Mouse (Mus musculus) heart, embryonic 13.5 days (tissue): ENCODE measurements at regions not wholly inside any gene's neighbourhood (a gene's known extent, or its start where the extent isn't known, plus 50 kb on each side); places are given as distances from the start of the nearest gene placed in this dataset.

Source experiments
- ATAC-seq: fragments of 200-750 bp; cut with Nextera tagmentation; 2 replicates; pipeline ENCODE4 v1.8.0; 2017; ENCODE audit warnings: moderate TSS enrichment; ENCODE audit not compliant: insufficient number of reproducible peaks, low FRiP score, low TSS enrichment; ENCODE audit errors: extremely low read depth
- H3K27ac ChIP-seq: fragments of 300-500 bp; sonication (generic); replicated peaks from 2 replicates; pipeline ENCODE4 v1.5.1; 2015; ENCODE audit warnings: moderate library complexity, mild to moderate bottlenecking, inconsistent platforms
- H3K27me3 ChIP-seq: fragments of 300-500 bp; sonication (generic); replicated peaks from 2 replicates; pipeline ENCODE4 v1.6.1; 2015; ENCODE audit warnings: mild to moderate bottlenecking, inconsistent platforms
- H3K36me3 ChIP-seq: fragments of 300-500 bp; sonication (generic); 2 replicates; pipeline ENCODE4 v1.6.1; 2015; ENCODE audit warnings: mild to moderate bottlenecking, inconsistent platforms
- H3K4me1 ChIP-seq: fragments of 300-500 bp; sonication (generic); 2 replicates; pipeline ENCODE4 v1.6.1; 2015; ENCODE audit warnings: inconsistent platforms
- H3K4me2 ChIP-seq: fragments of 300-500 bp; sonication (generic); 2 replicates; pipeline ENCODE4 v1.6.1; 2015; ENCODE audit warnings: inconsistent platforms, mild to moderate bottlenecking, moderate library complexity
- H3K4me3 ChIP-seq: fragments of 300-500 bp; sonication (generic); 2 replicates; pipeline ENCODE4 v1.5.1; 2015; ENCODE audit warnings: moderate library complexity, mild to moderate bottlenecking, inconsistent platforms
- H3K9ac ChIP-seq: fragments of 300-500 bp; sonication (generic); 2 replicates; pipeline ENCODE4 v1.6.1; 2015; ENCODE audit warnings: inconsistent platforms, mild to moderate bottlenecking, moderate library complexity
- H3K9me3 ChIP-seq: fragments of 300-500 bp; sonication (generic); 2 replicates; pipeline ENCODE4 v1.6.1; 2016; ENCODE audit warnings: inconsistent platforms
- WGBS: fragments of 180-500 bp; shearing (Covaris S2); methylation state at CpG from one replicate; pipeline ENCODE4 v1.1.7; 2015; ENCODE audit warnings: mixed read lengths; 5-methylcytosine and 5-hydroxymethylcytosine counted together

GRCm38 (mm10) chr9:42196552-42196951, 67.5 kb downstream of the Sc5d start:
- Histone ChIP-seq H3K4me3 (no peak overlapping the region), H3K27me3 (peaks cover 3% of the 10 kb centered on the region; the same call in 1 of the 2 replicates), H3K9ac (no peak overlapping the region), H3K36me3 (no peaks in the 10 kb centered on the region), H3K4me1 (0 out of 2 replicates have a peak, but pooled peaks cover 7% of the 10 kb centered on the region), H3K27ac (no peak overlapping the region), H3K9me3 (no peaks in the 10 kb centered on the region), H3K4me2 (no peak overlapping the region)
- WGBS: 58% methylated on average over 4 of the region's 4 CpGs
- ATAC-seq: no peak

DNA sequence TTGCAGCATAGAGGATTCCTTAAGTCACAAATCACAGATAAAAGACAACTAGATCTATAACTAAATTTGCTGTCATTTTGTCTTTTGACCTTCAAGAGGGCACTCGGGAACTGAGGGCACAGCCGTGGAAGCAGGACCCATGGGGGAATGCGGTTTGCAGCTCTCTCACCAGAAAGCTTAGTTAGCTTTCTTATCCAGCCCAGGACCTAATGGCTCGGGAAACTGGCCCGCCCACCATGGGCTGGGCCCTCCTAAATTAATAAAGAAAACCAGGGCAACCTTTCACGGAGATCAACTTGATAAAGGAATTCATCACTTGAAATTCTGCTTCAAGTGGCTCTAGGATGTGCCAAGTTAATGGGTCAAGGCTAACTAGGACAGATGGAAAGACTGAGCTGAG, 67.9 kb downstream of the Sc5d start:
- no peak overlapping the region for H3K27ac ChIP-seq

GRCm38 (mm10) chr9:42195651-42196050, 68.4 kb downstream of the Sc5d start:
- H3K36me3 ChIP-seq: no peaks in the 10 kb centered on the region
- H3K4me2 ChIP-seq: no peak overlapping the region
- no peak for ATAC-seq
- H3K9ac ChIP-seq: no peak overlapping the region
- no peaks in the 10 kb centered on the region for H3K9me3 ChIP-seq
- peaks cover 3% of the 10 kb centered on the region; the same call in 1 of the 2 replicates for H3K27me3 ChIP-seq
- 0 out of 2 replicates have a peak, but pooled peaks cover 7% of the 10 kb centered on the region for H3K4me1 ChIP-seq
- 79% methylated on average over 8 of the region's 8 CpGs for WGBS
- H3K27ac ChIP-seq: no peak overlapping the region
- no peak overlapping the region for H3K4me3 ChIP-seq

More for the DNA sequence above, 67.9 kb downstream of the Sc5d start:
- Histone ChIP-seq H3K36me3 (no peaks in the 10 kb centered on the region), H3K9me3 (no peaks in the 10 kb centered on the region), H3K4me1 (0 out of 2 replicates have a peak, but pooled peaks cover 7% of the 10 kb centered on the region), H3K27me3 (peaks cover 3% of the 10 kb centered on the region; the same call in 1 of the 2 replicates), H3K9ac (no peak overlapping the region), H3K4me2 (no peak overlapping the region), H3K4me3 (no peak overlapping the region)
- no peak for ATAC-seq
- WGBS: 70% methylated on average over 6 of the region's 6 CpGs

DNA sequence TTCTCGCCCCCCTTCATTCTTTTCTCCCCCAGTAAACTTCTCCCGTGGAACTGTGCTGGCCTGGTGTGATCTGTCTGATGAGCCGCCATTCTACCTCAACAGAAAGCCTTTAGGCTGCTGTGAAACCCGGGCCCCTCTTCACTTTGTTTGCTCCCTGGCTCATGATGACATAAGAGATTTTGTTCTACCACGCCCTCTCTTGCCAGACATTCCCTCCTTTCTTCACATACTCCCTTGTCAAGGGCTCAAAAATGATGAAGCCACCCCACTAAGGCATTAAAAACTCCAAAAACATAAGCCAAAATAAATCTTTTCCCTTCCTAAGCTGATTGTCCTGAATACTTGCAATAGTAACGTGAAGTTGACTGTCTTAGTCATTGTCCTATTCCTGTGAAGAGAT, 69.1 kb downstream of the Sc5d start:
- Histone ChIP-seq H3K4me1 (0 out of 2 replicates have a peak, but pooled peaks cover 7% of the 10 kb centered on the region), H3K36me3 (no peaks in the 10 kb centered on the region), H3K4me3 (no peak overlapping the region), H3K9ac (no peak overlapping the region), H3K27me3 (peaks cover 3% of the 10 kb centered on the region; the same call in 1 of the 2 replicates), H3K4me2 (no peak overlapping the region), H3K9me3 (no peaks in the 10 kb centered on the region), H3K27ac (no peak overlapping the region)
- no peak for ATAC-seq
- 84% methylated on average over 6 of the region's 6 CpGs for WGBS

DNA sequence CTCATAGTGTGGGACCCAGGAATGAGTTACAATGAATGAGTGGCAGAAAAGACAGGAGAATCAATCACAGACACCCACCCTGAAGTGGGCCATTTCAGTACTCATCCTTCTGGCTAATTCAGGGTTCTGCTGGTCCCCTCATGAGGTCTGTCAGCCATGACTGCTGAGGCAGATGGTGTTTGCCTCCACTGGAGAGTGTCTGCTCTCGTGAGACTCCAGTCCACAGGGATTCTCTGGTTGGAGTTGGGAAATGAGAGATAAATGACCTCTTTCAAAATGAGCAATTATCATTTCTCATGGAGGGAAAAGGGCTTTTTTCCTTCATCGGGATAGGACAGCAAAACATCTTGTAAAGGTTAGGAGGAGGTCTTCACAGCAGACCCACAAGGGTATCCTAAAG, 69.9 kb downstream of the Sc5d start:
- Histone ChIP-seq H3K4me1 (0 out of 2 replicates have a peak, but pooled peaks cover 7% of the 10 kb centered on the region), H3K36me3 (no peaks in the 10 kb centered on the region), H3K27me3 (peaks cover 3% of the 10 kb centered on the region; the same call in 1 of the 2 replicates), H3K9me3 (no peaks in the 10 kb centered on the region), H3K4me3 (no peak overlapping the region), H3K4me2 (no peak overlapping the region), H3K9ac (no peak overlapping the region), H3K27ac (no peak overlapping the region)
- no peak for ATAC-seq
- WGBS: 63% methylated on average over 2 of the region's 2 CpGs

DNA sequence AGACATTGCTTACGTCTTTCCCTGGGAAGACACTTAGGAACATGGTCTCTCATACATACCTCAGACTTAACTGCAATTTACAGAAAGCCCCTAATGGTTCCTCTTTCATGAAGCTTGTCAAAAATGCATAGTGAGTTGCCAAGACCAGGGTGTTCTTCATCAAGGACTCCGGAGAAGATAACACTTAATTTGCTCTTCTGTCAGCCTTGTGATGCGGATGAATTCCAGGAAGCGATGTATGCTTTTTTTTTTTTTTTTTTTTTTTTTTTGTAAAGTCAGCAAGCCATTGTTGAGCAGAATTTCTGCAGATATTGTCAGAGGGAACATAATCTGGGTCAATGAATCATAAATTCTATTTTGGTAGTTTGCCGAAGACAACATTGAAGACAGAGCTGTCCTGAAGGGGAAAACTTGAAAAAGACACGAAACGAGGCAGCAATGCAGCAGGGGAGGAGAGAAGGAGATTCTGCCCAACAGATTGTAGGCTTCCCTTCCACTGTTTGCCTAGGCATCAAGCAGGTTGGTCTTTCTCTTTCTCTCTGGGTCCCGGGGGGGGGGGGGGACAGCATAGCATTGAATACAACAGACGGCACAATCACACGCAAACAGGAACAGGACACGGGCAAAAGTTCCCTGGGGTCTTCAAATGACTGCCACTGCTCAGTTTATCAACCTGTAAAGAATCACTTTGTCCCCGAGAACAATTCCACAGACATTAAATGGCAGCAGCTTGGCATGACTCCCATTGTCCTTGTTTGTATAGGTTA, 69.1 kb upstream of the Sorl1 start:
- Histone ChIP-seq H3K9me3 (no peaks in the 10 kb centered on the region), H3K4me2 (0 out of 2 replicates have a peak overlapping the region, but pooled peaks have one; percentile 5), H3K9ac (no peak overlapping the region), H3K4me1 (peaks cover 8% of the 10 kb centered on the region), H3K36me3 (no peaks in the 10 kb centered on the region), H3K27ac (no peak overlapping the region), H3K4me3 (no peak overlapping the region), H3K27me3 (peaks cover 3% of the 10 kb centered on the region; the same call in 1 of the 2 replicates)
- ATAC-seq: no peak
- WGBS: 56% methylated on average over 12 of the region's 12 CpGs

GRCm38 (mm10) chr9:42187371-42188228, 63.5 kb upstream of the Sorl1 start:
- 59% methylated on average over 6 of the region's 6 CpGs for WGBS
- Histone ChIP-seq H3K4me1 (peaks cover 26% of the 10 kb centered on the region), H3K4me3 (no peak overlapping the region), H3K9me3 (no peaks in the 10 kb centered on the region), H3K9ac (no peak overlapping the region), H3K27ac (peak overlapping the region; percentile 56; the same call in 1 of the 2 replicates), H3K36me3 (no peaks in the 10 kb centered on the region), H3K4me2 (no peak overlapping the region), H3K27me3 (no peaks in the 10 kb centered on the region)
- ATAC-seq: no peak

GRCm38 (mm10) chr9:42184104-42184635, 60.1 kb upstream of the Sorl1 start:
- peaks cover 26% of the 10 kb centered on the region for H3K4me1 ChIP-seq
- no peak overlapping the region for H3K27ac ChIP-seq
- H3K36me3 ChIP-seq: no peaks in the 10 kb centered on the region
- ATAC-seq: no peak
- H3K4me2 ChIP-seq: no peak overlapping the region
- no peak overlapping the region for H3K9ac ChIP-seq
- no peaks in the 10 kb centered on the region for H3K9me3 ChIP-seq
- WGBS: 74% methylated on average over 3 of the region's 3 CpGs
- no peak overlapping the region for H3K4me3 ChIP-seq
- no peaks in the 10 kb centered on the region for H3K27me3 ChIP-seq

DNA sequence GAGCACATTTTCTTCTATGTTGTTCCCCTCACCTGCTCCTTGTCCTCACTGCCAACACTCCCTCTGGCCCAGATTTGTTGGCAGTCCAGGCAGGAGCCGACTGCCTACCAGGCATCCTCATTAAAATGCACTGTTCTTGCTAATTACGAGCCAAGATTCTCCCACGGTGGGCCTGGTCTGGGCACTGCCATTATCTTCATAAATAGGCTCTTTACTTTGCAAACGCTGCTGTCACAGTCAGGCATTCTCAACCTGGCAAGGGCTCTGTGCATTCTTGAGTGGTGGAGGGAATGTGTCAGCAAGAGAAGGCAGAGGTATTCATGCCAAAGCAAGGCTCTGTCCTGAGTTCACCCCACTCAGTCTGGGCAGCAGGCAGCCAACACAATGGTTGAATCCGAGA, 59.4 kb upstream of the Sorl1 start:
- Histone ChIP-seq H3K9ac (no peak overlapping the region), H3K27ac (no peak overlapping the region), H3K36me3 (no peaks in the 10 kb centered on the region), H3K4me2 (no peak overlapping the region), H3K9me3 (no peaks in the 10 kb centered on the region), H3K4me1 (peaks cover 26% of the 10 kb centered on the region), H3K4me3 (no peak overlapping the region), H3K27me3 (no peaks in the 10 kb centered on the region)
- WGBS: 31% methylated on average over 5 of the region's 5 CpGs
- no peak for ATAC-seq

- 85% methylated on average over 3 of the region's 3 CpGs for WGBS
- Histone ChIP-seq H3K4me1 (peaks cover 16% of the 10 kb centered on the region), H3K9me3 (no peaks in the 10 kb centered on the region), H3K4me2 (no peak overlapping the region), H3K36me3 (no peaks in the 10 kb centered on the region), H3K27me3 (no peaks in the 10 kb centered on the region), H3K4me3 (no peak overlapping the region), H3K27ac (no peak overlapping the region), H3K9ac (no peak overlapping the region)
- no peak for ATAC-seq
These were observed 58.3 kb upstream of the Sorl1 start for GRCm38 (mm10) chr9:42182400-42182799.

GRCm38 (mm10) chr9:42180152-42180551, 56.1 kb upstream of the Sorl1 start:
- WGBS: 73% methylated on average over 4 of the region's 4 CpGs
- H3K36me3 ChIP-seq: no peaks in the 10 kb centered on the region
- H3K27ac ChIP-seq: no peak overlapping the region
- no peak overlapping the region for H3K9ac ChIP-seq
- no peak overlapping the region for H3K4me3 ChIP-seq
- H3K4me1 ChIP-seq: peaks cover 9% of the 10 kb centered on the region
- no peaks in the 10 kb centered on the region for H3K9me3 ChIP-seq
- no peak for ATAC-seq
- H3K4me2 ChIP-seq: no peak overlapping the region
- H3K27me3 ChIP-seq: no peaks in the 10 kb centered on the region
